Mouse (Mus musculus) adrenal gland, postnatal 14 days (tissue): ENCODE results near the gene Tspan5. TPM values are rescaled to one million over a fixed set of nuclear protein-coding genes. Genes with fewer than 3 reads are reported as not detected.

Source experiments
- DNase-seq: peaks from one replicate; pipeline ENCODE4 v3.0.0; 2021; ENCODE audit warnings: mixed read lengths
- total RNA-seq: library from RNA; stranded (reverse); gene quantifications from 2 replicates; pipeline ENCODE4 v1.2.3, GENCODE M21; 2021

Tspan5 gene
- total RNA-seq, 1 experiment from 2014 or later, result 38.2 TPM

DNA sequence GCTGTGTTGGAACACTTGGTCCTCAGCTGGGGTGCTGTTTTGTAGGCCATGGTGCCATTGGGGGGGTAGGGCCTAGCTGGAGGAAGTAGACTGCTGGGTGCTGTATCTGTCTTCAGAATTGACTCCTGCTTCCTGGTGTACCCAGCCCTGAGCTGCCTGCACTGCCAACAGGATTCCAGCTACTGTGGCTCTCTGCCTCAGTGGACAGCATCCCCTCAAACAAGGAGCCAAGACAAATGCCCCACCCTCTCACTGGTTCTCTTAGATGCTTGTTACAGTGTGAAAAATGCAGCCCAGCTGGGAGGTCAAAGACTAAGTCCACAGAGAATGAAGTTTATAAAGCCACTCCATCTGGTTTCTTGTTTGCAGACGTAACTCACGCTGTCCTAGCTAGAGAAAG, 101.2 kb downstream of the Tspan5 start:
- DNase-seq, result no peak

DNA sequence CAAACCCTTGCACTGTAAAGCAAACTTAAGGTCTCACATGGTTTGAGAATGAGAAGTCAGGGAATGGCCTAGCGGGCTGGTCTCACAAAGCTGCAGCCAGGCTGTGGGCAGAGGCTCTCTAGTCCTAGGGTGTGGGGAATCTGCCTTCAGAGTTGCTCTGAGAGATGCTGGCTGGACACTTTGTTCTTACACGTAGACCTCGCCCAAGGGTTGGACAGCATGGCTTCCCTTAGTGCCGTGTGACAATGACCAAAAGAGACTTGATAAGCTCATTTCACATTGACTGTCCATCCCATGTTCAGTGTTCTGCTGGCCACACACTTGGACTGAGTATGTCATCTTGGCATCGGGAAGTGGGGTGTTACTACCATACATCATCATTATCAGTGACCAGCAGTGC, 101.6 kb downstream of the Tspan5 start:
- DNase-seq, result no peak

DNA sequence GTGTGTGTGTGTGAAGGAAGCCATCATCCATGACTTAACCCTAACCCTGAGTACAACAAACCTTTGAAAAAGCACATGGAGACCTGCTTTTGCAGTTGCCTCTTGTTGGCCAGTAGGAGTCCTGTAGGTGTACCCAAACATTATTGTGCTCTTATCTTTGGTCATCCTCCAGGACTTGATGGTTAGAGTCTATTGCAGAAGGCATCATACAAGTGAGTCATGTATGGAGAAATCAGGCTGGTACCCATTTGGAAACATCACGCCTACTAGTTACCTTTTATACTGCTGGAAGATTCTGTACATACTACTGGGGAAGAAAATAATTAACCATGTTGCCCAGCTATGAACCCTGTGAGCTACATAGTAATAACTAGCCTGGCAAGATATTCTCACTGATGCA, 103.8 kb downstream of the Tspan5 start:
- no peak for DNase-seq

DNA sequence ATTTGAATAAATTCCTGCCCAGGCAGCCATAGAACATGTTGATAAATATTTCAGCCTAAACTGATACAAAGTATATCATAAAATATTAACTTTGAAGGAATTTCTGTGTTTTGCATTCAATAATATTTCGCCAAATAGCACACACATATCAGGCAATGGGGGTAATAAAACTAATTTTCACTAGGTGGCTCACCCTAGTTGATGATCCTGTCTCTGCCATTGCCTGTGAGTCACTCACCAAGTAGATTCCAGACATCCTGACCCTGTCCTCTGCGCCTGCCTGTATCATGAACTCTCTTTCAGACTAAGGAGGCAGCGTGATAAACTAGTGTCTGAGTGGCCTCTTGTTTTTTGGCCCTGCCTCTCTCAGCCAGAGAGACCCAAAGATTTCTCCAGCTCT, 105.8 kb downstream of the Tspan5 start:
- no peak for DNase-seq

DNA sequence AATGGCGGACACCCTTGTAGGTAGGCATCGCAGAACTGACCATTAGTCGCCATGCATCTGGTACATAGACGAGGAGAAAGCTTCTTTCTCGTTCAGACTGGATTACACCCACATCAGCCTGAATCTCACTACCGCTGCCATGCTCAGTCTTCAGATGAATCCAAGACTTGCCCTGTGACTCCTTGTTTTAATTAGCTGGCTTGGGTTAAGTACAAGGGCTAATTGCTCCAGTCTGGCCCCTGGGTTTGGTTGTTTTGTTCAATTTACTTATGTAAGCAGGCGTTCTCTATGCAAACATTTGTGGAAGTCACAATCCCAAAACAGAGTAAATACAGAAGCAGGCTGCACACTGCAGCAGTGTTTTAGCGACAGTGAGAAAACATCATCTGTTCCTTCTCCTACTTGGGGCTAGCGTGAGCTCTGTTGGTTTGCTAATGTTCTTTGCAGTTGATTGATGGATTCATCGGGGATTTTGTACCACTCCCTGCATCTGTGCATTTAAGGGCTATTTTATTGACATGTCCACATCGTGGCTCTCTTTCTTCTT, 107.8 kb downstream of the Tspan5 start:
- no peak for DNase-seq

DNA sequence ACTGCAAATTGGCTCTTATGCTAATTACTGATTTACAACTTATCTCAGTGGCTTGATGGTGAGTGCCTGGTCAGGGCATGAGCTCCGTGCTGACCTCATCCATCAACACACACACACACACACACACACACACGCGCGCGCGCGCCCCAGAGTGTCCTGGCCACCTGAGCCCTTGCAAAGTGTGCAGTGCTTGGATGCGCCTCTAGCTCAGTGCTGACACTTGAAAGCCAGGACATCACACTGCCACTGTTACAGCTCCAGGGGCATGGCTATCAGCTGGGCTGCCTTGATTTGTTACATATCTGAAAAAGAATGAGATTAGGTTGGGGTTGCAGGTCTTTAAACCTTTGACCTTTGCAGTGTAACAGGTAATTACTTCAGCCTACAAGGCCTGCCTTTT, 109.9 kb downstream of the Tspan5 start:
- DNase-seq, result no peak

DNA sequence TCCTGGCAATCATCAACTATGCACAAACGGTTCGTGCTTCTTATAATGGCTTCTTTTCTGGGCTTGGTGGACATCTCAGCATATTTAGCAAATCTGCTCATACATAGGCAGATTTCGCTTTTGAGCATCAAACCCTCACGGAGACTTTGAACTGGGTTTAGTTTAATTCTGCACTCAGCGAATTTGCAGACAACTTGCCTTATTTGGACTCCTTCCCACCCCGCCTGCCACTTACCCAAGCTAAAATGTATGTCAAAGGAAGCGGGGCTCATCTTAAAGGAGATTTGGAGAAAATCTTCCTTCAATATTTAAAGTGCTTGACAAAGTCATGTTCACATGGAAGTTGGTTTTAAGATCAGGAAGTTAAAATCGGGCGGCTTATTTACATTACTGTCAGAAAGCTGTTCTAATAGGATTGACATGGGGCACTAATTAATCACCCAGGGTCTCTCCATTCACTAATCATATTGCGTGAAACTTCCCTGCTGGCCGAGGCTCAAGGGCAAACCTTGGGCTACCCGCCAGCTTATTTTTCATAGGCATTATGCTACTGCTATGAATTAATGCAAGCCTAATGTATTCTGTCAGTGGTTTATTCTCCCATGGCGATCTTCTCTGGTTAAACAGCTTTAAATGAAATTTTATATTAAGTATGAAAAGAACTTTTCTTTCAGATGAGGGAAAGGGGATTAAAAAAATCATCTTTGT, 111.1 kb downstream of the Tspan5 start:
- DNase-seq, result peak; percentile 73

DNA sequence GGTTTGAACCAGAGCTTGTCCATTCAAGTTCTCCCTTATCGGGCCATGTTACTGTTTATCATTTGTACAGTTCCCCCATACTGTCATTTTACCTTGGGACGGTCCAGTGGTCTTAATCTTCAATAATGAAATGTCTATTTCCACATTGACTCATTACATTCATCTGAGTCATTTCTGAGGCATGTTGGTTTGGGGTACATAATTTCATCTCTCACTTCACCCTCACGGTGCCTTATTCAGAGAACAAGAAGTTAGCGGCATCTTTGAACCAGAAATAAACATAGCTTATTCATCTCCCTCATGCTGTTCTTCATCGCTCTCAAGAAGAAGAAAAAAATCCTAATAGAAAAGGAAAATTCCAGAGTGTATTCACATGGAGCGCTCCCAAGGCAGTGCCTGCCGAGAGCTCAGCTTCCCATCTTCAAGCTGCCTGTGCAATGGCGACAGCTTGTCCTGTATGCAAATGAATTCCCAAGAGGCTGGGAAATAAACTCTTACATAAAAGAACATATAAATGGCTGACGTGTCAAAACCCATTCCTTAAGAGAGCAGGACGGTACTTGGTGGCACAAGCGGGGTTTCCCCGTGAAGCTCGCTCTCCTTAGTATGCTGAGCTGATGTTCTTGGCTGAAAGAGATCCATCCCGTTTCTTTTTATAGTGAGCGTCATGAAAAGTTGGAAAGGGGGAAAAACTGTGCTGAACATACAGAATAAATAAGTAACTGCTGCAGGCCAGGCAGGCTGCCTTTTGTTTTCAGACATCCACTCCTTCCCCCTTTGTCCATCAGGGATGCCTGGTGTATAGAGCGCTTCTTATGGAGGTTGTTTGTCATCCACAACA, 112.2 kb downstream of the Tspan5 start:
- no peak for DNase-seq

DNA sequence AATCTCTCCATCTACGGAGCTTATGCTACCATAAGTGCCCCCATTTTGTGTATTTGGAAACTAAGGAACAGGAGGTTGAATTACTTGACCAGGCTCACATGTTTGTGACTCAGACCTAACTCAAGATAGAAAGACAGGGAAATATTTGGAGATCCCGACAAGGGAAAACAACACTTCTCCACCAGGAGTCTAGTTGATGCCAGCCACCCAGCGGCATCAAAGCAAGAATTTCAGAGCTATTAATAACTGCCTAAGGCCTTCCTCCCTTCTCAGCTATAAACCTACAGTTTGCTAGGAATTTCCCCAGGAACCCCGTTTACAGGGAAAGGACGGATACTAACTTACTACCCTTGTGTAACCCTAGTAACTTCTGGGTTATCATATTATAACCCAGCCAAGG, 113.4 kb downstream of the Tspan5 start:
- no peak for DNase-seq

DNA sequence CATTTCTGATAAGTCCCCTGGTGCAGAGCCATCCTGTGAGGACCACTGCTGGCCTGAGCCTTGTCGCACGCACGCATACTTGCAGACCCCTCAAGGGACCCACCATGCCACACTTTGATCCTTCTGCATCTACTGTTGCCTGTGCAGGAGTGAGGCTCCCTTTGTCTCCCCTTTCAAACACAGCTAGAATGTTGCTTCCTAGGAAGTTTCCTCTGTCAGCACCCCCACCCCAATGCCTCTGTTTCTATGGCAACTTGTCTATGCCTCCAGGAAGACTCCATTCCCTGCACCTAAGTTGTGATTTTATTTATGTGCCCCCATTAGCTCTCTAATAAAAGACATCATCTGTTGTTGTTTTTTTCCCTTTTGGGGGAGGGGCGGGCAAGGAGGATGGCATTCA, 115.0 kb downstream of the Tspan5 start:
- DNase-seq, result no peak

DNA sequence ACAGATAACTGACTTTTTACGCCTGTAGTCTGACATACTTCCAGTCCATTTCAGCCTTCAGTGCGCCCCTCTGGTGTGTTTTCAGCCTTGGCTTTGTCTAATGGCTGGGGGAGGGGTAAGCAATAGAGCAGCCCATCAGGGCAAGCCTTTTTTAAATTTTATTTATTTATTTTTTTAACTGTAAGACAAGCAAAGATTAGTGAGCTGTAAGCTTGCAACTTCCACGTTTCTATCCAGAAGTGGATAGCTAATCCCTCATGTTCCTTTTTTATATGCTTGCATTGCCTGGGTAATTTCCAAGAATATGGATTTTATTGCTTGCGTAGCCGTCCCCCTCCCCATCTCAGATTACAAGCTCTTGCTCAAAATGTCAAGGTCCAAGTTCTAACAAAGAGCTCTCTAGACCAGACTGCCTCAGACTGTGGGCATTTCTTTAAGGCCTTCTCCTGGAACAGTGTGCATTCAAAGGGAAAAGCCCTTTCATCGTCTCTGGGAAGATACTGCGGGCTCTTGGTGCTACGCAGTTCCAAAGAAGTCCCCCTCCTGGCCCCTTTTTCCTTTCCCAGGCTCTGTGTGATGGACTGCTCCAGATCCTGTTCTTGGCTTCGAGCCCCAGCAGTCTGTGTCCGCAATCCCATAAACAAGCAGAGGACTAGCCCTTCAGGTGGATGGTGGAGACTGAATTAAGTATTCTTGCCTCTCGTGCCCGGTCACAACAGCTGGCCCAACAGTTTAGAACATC, 116.0 kb downstream of the Tspan5 start:
- DNase-seq, result no peak

DNA sequence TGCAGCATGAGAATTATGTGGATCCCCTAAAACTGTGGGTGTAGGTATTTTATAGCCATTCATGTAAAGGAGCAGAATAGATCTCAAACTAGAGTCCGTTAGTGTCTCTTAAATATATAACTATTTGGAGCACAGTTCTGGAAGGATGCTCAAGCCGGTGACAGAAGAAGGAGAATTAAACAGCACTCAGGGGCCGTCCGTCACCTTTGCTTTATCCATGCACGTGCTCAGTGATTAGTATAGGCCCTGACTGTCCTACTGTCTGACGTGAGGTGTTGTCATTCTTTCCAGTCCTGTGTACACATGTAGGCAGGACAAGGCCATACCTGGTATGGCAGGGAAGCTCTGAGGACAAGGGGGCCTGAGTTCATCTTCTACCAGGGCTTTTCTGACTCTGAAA, 116.7 kb downstream of the Tspan5 start:
- no peak for DNase-seq

DNA sequence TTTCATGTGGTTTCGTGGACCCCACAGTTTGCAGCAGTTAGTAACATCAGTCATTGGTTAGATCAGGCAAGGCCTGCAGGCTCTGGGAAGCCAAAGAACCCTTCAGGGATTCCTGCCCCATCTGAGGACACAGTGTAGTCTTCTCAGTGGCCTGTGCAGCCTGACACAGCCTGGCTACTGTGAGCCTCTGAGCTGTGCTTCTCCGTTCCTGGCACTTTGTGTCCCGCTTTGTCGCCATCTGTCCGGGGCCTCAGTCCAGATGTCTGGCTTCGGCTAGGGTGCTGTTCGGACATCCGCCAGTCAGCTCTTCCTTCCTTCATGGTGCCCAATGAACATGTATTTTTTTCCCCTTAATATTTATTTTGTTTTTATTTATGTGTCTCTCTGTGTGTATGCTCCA, 117.2 kb downstream of the Tspan5 start:
- DNase-seq, result no peak

DNA sequence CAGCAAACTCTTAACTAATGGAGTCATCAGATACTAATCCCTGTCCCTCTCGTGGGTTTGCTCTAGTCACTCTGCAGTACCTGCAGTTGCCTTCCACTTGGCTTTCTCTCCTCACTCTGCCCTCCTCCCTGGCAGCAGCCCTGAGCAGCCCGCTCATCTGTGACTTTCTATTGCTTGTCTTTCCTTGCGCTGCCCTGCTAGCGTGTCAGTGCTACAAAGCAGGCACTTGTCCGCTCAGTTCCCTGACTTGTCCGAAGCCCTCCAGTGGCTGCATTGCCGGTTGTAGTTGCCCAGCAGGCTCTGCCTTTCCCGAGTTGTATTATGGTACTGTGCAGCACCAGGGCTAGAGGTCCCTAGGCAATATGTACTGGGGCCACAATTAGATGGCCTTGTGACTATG, 117.7 kb downstream of the Tspan5 start:
- DNase-seq, result peak; percentile 49

DNA sequence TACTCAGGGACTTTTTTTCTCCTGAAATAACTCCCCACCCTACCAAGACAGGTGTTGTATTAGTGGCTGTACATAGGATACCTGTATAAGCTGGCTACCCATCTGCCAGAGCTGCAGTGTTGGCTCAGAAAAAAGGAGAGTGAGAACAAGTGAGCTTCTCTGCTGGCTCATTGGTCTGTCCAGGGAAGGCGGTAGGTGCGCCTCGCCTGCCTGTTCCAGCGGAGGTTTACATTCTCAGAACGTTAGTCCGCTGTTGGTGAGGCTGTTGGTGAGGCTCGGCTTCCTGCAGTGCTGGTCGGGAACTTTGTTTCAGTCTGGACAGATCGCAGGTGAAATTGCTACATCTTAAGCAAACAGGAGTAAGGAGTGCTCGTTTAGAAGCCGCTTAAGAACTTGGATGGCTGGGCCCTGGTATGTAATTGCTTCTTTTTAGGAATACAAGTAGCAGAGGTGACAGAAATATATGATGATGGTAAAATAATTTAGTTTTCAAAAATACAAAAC, 118.3 kb downstream of the Tspan5 start:
- no peak for DNase-seq

DNA sequence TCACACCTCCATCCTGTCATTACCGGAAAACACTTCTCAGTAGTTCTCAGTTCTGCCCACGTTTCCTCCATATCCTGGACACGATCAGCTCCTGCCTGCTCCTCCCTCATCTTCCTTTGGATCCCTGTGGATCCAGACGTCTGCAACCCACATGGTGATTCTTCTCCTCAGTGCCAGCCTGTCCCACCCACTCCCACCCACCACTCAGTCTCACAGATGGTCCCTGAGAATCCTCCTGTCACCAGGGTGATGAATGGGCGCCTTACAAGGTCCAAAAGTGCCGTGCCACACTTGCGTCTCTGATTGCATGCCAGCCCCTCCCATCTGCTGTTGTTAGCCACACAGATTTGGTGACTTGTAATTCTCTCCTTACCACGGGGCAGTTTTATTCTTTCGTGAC, 119.0 kb downstream of the Tspan5 start:
- DNase-seq, result peak; percentile 29

DNA sequence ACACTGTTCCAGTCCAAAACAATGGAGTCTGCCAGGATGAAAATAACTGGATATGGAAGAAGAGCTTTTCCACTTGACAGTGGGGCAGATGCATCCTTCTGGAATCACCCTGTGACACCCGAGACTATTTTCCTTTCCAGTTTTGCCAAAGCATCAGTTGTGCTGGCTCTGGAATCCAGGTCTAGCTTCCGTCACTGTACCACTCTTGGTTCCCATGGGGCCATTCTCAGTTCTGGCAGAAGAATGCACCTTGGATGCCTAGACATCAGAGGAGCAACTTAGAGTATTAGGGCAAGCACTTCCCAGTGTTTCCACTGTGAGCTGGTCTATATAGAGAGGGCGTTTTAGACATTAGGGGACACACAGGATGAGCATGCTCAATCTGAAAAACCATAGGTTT, 119.6 kb downstream of the Tspan5 start:
- no peak for DNase-seq

DNA sequence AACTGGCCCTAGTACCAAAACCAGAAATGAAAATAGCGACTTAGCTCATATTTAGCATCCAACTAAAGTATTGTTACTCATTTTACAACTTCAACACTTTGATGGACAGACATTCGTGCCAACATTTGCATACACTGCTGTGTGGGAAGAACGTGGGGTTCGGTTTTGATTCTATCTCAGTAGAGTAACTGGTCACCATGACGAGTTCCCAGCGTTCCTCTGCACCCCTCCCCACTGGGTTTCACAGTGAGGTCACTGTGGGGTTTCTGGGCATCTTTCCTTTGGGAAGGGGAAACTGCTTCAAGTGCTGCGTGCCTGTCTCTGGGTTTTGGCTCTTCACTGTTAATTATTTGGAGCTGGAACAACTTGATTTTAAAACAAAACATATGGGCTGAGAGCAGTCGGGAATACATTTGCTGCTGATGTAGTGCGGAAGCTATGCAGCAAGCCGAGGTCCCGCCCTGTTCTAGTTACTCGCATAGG, 122.2 kb downstream of the Tspan5 start:
- no peak for DNase-seq

DNA sequence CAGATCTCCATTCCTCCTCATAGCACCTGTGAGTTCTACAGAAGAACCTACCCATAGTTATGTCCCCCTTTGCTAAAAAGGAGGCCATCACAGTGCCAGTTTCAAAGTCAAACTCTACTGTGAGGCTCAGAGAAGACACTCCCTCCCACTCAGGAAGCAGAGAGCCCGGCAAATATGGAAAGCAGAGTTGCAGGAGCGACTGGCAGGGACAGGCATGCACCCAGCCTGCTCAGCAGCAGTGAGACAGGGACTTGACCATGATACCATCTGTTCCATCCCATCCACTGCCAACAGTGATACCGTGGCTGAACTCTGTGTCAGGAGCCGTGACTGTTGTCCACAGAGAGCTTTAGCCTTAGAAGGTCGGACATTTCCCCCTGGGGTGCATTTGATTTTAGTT, 123.3 kb downstream of the Tspan5 start:
- no peak for DNase-seq

DNA sequence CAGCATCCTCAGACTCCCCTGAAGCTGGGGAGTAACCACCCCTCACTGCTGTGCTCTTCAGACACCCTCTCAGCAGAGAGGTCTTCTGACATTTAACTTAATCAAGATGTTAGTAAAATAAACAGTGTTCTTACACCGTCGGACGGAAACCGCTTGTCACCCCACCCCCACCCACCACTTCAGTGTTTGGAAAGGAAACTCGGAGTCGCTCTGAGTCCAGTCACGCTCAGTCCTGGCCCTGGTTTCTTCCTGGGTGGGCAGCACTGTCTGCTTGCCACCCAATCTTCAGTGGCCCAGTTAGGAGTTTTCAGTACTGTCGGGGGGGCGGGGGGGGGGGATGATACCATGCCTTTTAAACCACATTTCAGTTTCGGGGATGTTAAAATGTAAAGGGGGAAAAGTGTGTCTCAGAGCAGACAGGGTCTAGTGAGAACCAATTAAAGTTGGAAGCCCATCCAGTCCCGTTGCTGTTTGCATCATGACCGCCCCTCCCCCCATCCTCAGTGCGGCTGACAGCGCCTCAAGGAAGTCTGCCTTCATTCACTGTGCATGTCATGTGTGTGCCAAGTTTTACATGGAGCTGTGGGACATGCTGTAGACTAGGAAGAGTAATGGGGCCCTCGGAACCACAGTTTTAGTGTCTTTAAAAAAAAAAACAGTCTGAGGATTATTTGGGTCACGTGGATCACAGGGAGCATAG, 125.3 kb downstream of the Tspan5 start:
- DNase-seq, result no peak

DNA sequence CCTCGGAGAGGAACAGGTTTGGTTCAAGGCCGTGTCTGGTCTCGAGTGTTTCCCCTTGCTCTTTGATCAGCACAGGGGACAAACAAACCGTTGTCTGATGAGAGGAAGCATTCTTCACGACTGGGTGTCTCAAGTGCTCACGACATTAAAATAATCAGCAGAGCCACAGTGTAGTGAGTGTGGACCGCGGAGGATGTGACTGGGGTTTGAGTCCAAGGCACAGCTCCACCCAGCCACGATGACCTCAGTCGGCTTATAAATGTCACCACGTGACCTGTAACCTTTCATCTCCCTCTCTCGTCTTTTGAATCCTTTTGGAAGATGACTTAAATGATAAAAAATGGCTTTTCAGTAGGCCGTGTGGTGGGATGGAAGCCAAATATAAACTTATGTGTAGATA, 126.4 kb downstream of the Tspan5 start:
- no peak for DNase-seq

DNA sequence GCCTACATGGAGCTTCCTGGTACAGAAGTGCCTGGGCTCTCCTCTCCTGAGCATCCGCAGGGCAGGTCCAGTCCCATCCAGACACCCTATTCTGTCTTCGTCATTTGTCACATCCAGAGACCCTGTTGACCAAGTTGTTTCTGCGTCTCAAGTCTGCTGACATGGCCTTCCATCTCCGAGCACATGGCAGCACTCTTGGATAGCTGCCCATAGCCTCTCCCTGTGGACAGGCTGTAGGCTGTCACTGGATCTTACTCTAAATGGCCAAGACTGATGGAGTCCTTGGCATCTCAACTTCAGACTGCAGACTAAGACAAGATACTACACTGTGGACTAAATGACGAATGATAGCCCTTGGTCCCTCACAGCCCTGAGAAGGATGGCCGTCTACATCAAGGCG, 133.3 kb downstream of the Tspan5 start:
- DNase-seq, result no peak
